Mouse (Mus musculus) adrenal gland, adult 2 months (tissue): ENCODE data around the gene Gm20403. TPM values are rescaled to one million over a fixed set of nuclear protein-coding genes. Genes with fewer than 3 reads are reported as not detected.
"Not testable (repeated sequence)": the region's sequence is repeated elsewhere in the genome, so short reads cannot be mapped to it uniquely, and the experiment has no call there.

Source experiments
- DNase-seq: peaks from one replicate; pipeline ENCODE4 v3.0.0; 2021
- polyA plus RNA-seq: library from polyadenylated mRNA; depleted of rRNA; stranded (reverse); fragments of >200 nt; gene quantifications from 2 replicates; pipeline ENCODE4 v1.2.3, GENCODE M21; 2012
- total RNA-seq, 2 experiments: library from RNA; stranded (reverse); gene quantifications; 2 replicates each; pipeline ENCODE4 v1.2.3; 2021

The Gm20403 gene
- total and polyA plus RNA-seq, 3 experiments, result not detected

DNA sequence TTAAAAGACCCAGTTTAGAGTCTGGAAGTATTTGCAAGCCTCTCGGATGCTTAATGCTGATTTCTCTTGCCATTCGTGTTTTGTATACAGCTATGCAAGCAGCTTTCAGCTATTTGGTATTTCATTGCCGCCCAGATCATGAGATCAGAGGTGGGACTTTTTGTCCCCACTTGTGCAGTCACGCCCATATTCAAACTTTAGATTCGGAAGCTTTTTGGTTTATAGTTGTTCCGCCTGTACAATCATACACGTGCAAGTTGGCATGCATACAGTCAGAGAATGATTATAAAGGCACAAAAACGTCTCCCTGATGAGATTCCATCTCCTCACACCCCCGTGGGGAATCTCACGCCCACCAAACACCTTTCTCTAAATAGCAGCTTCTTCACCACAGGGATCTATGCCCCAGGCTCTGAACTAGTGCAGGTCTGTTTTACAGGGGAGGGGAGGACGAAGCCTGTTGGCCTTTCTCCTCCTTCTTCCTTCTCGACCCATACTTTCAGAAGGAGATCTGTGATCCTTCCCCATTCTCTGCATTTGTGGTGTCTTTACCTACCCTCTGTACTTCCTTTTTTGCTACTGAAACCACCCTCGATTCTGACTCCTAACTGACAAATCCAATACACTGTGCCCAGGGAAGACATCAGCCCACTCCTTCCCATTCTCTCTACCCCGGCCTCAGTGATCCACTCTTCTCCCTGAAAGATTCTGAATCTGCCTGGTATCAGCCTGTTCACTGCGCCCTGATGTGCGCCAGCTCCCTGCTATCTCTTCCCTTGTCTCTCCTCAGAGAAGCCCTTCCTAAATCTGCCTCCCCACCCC, 7.1 kb upstream of the Gm20403 start:
- DNase-seq, result no peak

GRCm38 (mm10) chr12:54992814-54993213, 6.5 kb upstream of the Gm20403 start:
- peak; percentile 55 for DNase-seq

GRCm38 (mm10) chr12:54988323-54988850, 2.1 kb upstream of the Gm20403 start:
- no peak for DNase-seq

DNA sequence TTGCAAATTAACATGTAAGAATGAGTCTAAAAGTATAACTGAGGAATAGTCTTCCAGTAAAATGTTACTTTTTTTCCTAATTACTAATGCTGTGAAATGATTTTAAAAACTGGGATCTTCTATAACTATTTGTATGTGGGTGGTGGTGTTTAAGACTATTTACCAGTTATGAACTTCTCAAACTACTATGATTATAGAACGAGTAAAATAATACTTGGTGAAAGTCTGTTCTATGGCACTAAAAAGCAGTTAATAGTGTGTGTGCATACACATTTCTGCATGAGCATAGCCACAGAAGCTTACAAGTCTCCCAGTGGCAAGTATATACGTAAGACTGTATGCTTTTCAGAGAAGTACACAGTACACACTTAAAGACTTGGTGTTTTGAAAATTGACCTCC, 827 bp upstream of the Gm20403 start:
- DNase-seq, result no peak

DNA sequence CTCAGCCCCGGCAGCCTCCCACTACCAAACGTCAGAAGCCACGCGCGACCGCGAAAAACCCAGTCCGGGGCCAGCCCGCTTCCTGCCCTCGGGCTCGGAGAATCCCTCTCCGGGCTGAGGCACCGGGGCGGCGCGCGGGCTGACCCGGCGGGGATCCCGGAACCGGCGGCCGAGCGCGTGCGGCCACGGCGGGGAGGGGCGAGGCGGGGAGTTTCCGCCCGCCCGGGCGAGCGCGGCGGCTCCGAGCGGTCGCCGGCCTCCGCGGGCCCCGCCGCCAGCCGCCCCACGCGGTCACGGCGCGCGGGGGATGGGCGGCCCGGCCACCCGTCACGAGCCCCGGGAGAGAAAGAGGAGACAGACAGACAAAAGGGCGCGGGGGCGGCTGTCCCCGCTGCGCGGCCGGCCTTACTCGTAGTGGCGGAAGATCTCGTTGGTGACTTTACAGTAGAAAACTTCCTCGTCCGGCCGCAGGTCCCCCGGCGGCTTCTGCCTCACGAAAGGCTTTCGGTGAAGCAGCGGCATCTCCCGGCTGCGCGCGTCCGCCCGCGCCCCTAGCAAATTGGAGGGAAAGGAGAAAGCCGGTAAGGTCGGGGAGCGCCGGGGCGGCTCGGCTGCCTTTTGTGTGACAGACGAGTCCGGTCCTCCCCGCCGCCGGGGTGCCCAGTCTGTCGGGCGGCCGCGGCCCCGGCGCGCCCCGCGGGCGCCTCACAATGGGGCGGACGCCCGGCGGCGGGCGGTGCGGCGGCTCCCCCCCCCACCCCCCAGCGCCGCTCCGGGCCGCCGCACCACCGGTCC, 875 bp downstream of the Gm20403 start:
- DNase-seq, result peak; percentile 81

GRCm38 (mm10) chr12:54984701-54985256, 1.6 kb downstream of the Gm20403 start:
- peak; percentile 90 for DNase-seq

DNA sequence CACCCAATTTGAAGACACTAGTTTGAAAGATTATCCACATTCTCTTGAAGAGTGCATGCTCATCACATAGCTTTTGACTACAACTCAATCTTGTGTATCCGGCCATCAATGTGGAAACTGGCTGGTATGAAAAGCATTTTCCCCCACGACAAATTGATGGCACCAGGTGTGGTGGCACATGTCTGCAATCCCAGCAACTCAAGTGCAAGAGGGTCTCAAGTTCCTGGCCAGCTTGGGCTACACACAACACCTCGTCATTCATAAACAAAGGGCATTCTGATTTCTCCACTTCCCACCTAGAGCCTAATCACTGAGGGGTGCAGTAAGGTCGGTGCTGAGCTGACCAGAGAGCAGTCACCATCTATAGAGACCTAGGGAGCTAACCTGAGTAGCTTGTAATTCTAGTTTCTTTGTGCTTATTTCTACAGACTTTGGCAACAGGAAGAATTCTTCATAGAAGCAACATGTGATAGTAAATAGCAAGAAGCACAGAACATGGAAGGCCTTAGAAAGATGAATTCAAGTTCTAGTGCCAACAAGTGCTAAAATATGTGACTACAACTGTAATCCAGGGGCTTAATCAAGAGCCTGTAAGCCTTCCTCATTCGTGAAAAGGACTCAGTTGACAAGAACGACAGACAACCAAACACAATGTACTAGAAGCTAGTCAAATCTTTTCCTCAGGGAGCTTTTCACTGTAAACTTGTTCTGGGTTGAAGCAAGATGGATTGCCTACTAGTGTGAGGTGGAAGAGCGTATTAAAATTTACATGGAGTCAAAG, 3.2 kb downstream of the Gm20403 start:
- DNase-seq, result no peak

GRCm38 (mm10) chr12:54981962-54982361, 4.4 kb downstream of the Gm20403 start:
- DNase-seq, result no peak

DNA sequence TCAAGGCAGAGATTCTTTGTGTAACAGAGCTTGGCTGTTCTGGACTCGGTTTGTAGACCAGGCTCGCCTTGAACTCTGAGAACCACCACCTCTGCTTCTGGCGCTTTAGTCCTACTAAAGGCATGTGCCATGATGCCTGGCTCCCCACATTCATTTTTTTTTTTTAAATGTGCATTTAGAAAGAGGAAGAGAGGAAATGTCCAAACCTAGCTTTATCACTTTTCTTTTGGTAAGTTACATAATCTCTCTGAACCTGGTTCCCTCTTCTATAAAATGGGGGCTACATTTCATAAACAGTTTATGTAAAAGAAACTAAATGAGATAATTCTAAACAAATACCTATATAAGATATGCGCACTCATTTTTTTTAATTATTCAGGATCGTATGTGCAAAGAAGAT, 5.4 kb downstream of the Gm20403 start:
- no peak for DNase-seq

- no peak for DNase-seq
Measured at GRCm38 (mm10) chr12:54980532-54980931, 5.8 kb downstream of the Gm20403 start.

- DNase-seq, result no peak
Measured at GRCm38 (mm10) chr12:54969033-54969432, 17.3 kb downstream of the Gm20403 start.

DNA sequence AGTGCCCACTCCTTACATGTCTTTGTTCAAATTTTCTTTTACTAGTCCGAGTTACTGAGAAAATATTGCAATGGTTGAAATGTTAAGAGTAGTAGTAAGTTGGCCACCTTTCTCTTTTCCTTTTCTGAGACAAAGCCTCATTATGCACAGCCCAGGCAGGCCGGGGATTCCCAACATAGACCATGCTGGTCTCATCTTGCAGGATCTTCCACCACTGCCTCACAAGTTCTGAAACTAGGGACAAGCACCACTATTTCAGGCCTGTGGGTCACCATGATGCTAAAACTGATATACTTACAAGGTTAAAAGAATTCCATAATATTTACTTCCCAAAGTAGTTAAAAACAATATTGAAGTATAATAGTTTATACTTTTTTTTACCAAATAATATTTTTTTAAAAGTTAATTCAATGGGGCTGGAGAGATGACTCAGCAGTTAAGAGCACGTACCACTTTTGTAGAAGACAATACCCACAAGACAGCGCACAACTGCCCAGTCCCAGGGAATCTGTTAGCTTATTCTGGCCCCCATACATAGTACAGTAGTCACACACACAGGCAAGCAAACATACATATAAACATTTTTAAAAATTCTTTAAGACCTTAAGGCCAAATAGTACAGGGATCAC, 20.7 kb downstream of the Gm20403 start:
- no peak for DNase-seq

GRCm38 (mm10) chr12:54959569-54959968, 26.8 kb downstream of the Gm20403 start:
- DNase-seq, result peak; percentile 34

DNA sequence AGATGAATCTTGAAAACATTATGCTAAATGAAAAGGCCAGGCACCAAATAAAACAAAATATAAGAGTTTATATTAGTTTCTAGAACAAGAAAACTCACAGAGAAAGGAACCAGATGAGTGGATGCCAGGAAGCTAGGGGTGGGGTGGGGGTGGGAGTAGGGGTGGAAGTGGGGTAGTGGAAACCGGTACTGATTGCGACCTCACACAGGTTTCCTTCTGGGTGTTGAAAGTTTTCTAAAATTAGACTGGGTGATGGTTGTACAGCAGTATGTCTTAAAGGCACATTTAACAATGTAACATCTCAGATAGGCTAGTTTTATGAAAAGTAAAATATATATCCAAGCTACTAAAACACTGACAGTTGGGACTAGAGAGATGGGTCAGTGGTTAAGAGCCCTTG, 29.4 kb downstream of the Gm20403 start:
- DNase-seq, result no peak

GRCm38 (mm10) chr12:54956457-54956856, 29.9 kb downstream of the Gm20403 start:
- no peak for DNase-seq

DNA sequence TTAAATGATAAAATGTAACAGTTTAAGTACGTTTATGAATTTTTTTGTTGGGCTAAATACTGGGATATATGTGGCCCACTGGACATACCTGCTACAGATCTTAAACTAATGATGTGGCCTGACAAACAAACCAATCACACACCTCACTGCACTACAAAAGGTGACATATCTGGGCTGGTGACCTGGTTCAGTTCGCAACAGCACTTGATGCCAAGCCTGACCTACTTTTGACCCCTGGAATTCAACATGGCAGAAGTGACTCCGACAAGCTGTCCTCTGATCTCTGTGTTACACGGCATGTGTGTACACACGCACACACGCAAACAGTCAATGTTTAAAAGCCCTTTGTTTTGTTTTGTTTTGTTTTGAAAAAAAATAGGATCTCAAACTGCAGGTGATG, 40.2 kb downstream of the Gm20403 start:
- DNase-seq, result no peak

- DNase-seq, result not testable (repeated sequence)
Measured at GRCm38 (mm10) chr12:54942586-54943157, 43.7 kb downstream of the Gm20403 start.

- DNase-seq, result not testable (repeated sequence)
Measured at GRCm38 (mm10) chr12:54937581-54938343, 48.6 kb downstream of the Gm20403 start.
